Mouse (Mus musculus) ES-Bruce4 (cell line): ENCODE measurements around the gene Ptger4. TPM values are rescaled to one million over a fixed set of nuclear protein-coding genes. Genes with fewer than 3 reads are reported as not detected.

Experiments
- H3K27ac ChIP-seq: 2 replicates; pipeline ENCODE4 v1.5.1; 2012; ENCODE audit warnings: low read length, inconsistent platforms; ENCODE audit not compliant: insufficient read depth
- H3K27me3 ChIP-seq: 2 replicates; pipeline ENCODE4 v1.6.1; 2012; ENCODE audit warnings: mild to moderate bottlenecking, low read length, inconsistent platforms; ENCODE audit not compliant: control insufficient read depth, poor library complexity, insufficient read depth, severe bottlenecking
- H3K36me3 ChIP-seq: 2 replicates; pipeline ENCODE4 v1.6.1; 2012; ENCODE audit warnings: inconsistent platforms, mild to moderate bottlenecking, low read length, moderate library complexity; ENCODE audit not compliant: control insufficient read depth, poor library complexity, insufficient read depth, severe bottlenecking
- H3K4me1 ChIP-seq: one replicate; pipeline ENCODE4 v1.8.1; 2011; ENCODE audit warnings: low read length; ENCODE audit not compliant: control insufficient read depth, insufficient read depth
- H3K4me3 ChIP-seq: 2 replicates; pipeline ENCODE4 v1.5.1; 2011; ENCODE audit warnings: low read depth, mild to moderate bottlenecking, low read length
- H3K9ac ChIP-seq: 2 replicates; pipeline ENCODE4 v1.6.1; 2012; ENCODE audit warnings: low read depth, mild to moderate bottlenecking, inconsistent platforms; ENCODE audit not compliant: poor library complexity, severe bottlenecking
- H3K9me3 ChIP-seq: replicated peaks from 2 replicates; pipeline ENCODE4 v1.6.1; 2012; ENCODE audit warnings: mild to moderate bottlenecking, low read length, inconsistent platforms; ENCODE audit not compliant: control insufficient read depth, poor library complexity, insufficient read depth, severe bottlenecking
- CTCF ChIP-seq: IDR thresholded peaks from one replicate; pipeline ENCODE4 v1.8.1; 2011; ENCODE audit warnings: low read depth, low read length
- EP300 ChIP-seq: IDR thresholded peaks from 2 replicates; pipeline ENCODE4 v1.6.1; 2011; ENCODE audit warnings: low read depth, low read length; ENCODE audit not compliant: insufficient read depth
- POLR2A ChIP-seq: IDR thresholded peaks from one replicate; pipeline ENCODE4 v1.8.1; 2011; ENCODE audit warnings: low read length; ENCODE audit not compliant: insufficient read depth
- polyA plus RNA-seq: library from polyadenylated mRNA; stranded (reverse); fragments of >200 nt; gene quantifications from 2 replicates; pipeline ENCODE4 v1.2.4, GENCODE M21; 2011; ENCODE audit warnings: low read depth; ENCODE audit not compliant: missing spikeins, insufficient read depth, insufficient read length

Gene Ptger4
- polyA plus RNA-seq, 1 experiment, result 1.3 TPM

- H3K4me3 ChIP-seq, result no peak overlapping the region
- H3K9me3 ChIP-seq, result no peaks in the 10 kb centered on the region
- no peak overlapping the region for H3K27ac ChIP-seq
- H3K4me1 ChIP-seq, result no peaks in the 10 kb centered on the region
- no peak overlapping the region for H3K9ac ChIP-seq
- H3K36me3 ChIP-seq, result no peaks in the 10 kb centered on the region
- TF ChIP-seq EP300, result no peak
- TF ChIP-seq POLR2A, result no peak
- no peak for TF ChIP-seq CTCF
- H3K27me3 ChIP-seq, result peaks cover 5% of the 10 kb centered on the region; the same call in 1 of the 2 replicates
Observed at GRCm38 (mm10) chr15:5239901-5240300, 4.1 kb downstream of the Ptger4 start.

GRCm38 (mm10) chr15:5239361-5239760, 4.6 kb downstream of the Ptger4 start:
- Histone ChIP-seq H3K36me3 (no peaks in the 10 kb centered on the region), H3K4me1 (no peaks in the 10 kb centered on the region), H3K27me3 (peaks cover 5% of the 10 kb centered on the region; the same call in 1 of the 2 replicates)

GRCm38 (mm10) chr15:5238553-5238952, 5.4 kb downstream of the Ptger4 start:
- no peaks in the 10 kb centered on the region for H3K9me3 ChIP-seq
- H3K36me3 ChIP-seq, result no peaks in the 10 kb centered on the region
- H3K4me1 ChIP-seq, result no peaks in the 10 kb centered on the region
- H3K27me3 ChIP-seq, result peaks cover 5% of the 10 kb centered on the region; the same call in 1 of the 2 replicates
- no peak overlapping the region for H3K4me3 ChIP-seq
- no peak overlapping the region for H3K9ac ChIP-seq
- no peak overlapping the region for H3K27ac ChIP-seq
- TF ChIP-seq POLR2A (no peak), EP300 (no peak), CTCF (no peak)

More at GRCm38 (mm10) chr15:5239361-5239760, 4.6 kb downstream of the Ptger4 start:
- TF ChIP-seq POLR2A, result no peak
- no peak for TF ChIP-seq CTCF
- TF ChIP-seq EP300, result no peak
- no peak overlapping the region for H3K9ac ChIP-seq
- no peaks in the 10 kb centered on the region for H3K9me3 ChIP-seq
- H3K4me3 ChIP-seq, result no peak overlapping the region
- no peak overlapping the region for H3K27ac ChIP-seq

GRCm38 (mm10) chr15:5238073-5238472, 5.9 kb downstream of the Ptger4 start:
- H3K9ac ChIP-seq, result no peak overlapping the region
- TF ChIP-seq EP300 (no peak), CTCF (no peak), POLR2A (no peak)
- H3K36me3 ChIP-seq, result no peaks in the 10 kb centered on the region
- no peak overlapping the region for H3K4me3 ChIP-seq
- H3K27ac ChIP-seq, result no peak overlapping the region
- H3K4me1 ChIP-seq, result no peaks in the 10 kb centered on the region
- H3K9me3 ChIP-seq, result no peaks in the 10 kb centered on the region
- peaks cover 2% of the 10 kb centered on the region; the same call in 1 of the 2 replicates for H3K27me3 ChIP-seq

- no peaks in the 10 kb centered on the region for H3K9me3 ChIP-seq
- H3K4me1 ChIP-seq, result no peaks in the 10 kb centered on the region
- no peak for TF ChIP-seq EP300
- TF ChIP-seq POLR2A, result no peak
- TF ChIP-seq CTCF, result no peak
- no peak overlapping the region for H3K27ac ChIP-seq
- H3K27me3 ChIP-seq, result no peaks in the 10 kb centered on the region; the same call in 1 of the 2 replicates
- H3K9ac ChIP-seq, result no peak overlapping the region
- no peaks in the 10 kb centered on the region for H3K36me3 ChIP-seq
- no peak overlapping the region for H3K4me3 ChIP-seq
Observed at GRCm38 (mm10) chr15:5237012-5237660, 6.9 kb downstream of the Ptger4 start.

- TF ChIP-seq POLR2A, result no peak
- no peak for TF ChIP-seq EP300
- peak; percentile 96 for TF ChIP-seq CTCF
- Histone ChIP-seq H3K27me3 (no peaks in the 10 kb centered on the region; the same call in 1 of the 2 replicates), H3K27ac (no peak overlapping the region)
Observed at GRCm38 (mm10) chr15:5236538-5236937, 7.4 kb downstream of the Ptger4 start.

More at GRCm38 (mm10) chr15:5236538-5236937, 7.4 kb downstream of the Ptger4 start:
- Histone ChIP-seq H3K9ac (no peak overlapping the region), H3K36me3 (no peaks in the 10 kb centered on the region), H3K9me3 (no peaks in the 10 kb centered on the region), H3K4me1 (no peaks in the 10 kb centered on the region), H3K4me3 (no peak overlapping the region)
